Mouse (Mus musculus) cerebellum, adult 8-10 months (tissue): ENCODE results near the gene Cyp46a1.
A peak's percentile ranks its signal among the peaks of the same experiment; 100 is the strongest.

Source experiments
- DNase-seq: peaks from one replicate; pipeline ENCODE4 v3.0.0; 2022

The Cyp46a1 gene

GRCm38 (mm10) chr12:108312432-108312851, 21.7 kb upstream of the Cyp46a1 start:
- DNase-seq = no peak

- no peak for DNase-seq
Measured at GRCm38 (mm10) chr12:108313244-108313772, 20.9 kb upstream of the Cyp46a1 start.

- DNase-seq = no peak
Measured at GRCm38 (mm10) chr12:108315818-108316217, 18.4 kb upstream of the Cyp46a1 start.

GRCm38 (mm10) chr12:108316655-108317054, 17.5 kb upstream of the Cyp46a1 start:
- no peak for DNase-seq

GRCm38 (mm10) chr12:108317201-108317738, 16.9 kb upstream of the Cyp46a1 start:
- no peak for DNase-seq

- DNase-seq = no peak
Measured at GRCm38 (mm10) chr12:108317826-108318430, 16.3 kb upstream of the Cyp46a1 start.

GRCm38 (mm10) chr12:108318499-108318898, 15.7 kb upstream of the Cyp46a1 start:
- no peak for DNase-seq

GRCm38 (mm10) chr12:108320096-108320495, 14.1 kb upstream of the Cyp46a1 start:
- no peak for DNase-seq

GRCm38 (mm10) chr12:108326401-108326800, 7.8 kb upstream of the Cyp46a1 start:
- no peak for DNase-seq

GRCm38 (mm10) chr12:108327889-108328491, 6.2 kb upstream of the Cyp46a1 start:
- DNase-seq = no peak

- DNase-seq = peak; percentile 85
Measured at GRCm38 (mm10) chr12:108333056-108333455, 1.1 kb upstream of the Cyp46a1 start.

GRCm38 (mm10) chr12:108333481-108333882, 699 bp upstream of the Cyp46a1 start:
- DNase-seq = no peak

- no peak for DNase-seq
Measured at GRCm38 (mm10) chr12:108334529-108334928, 348 bp downstream of the Cyp46a1 start.

GRCm38 (mm10) chr12:108338572-108339190, 4.5 kb downstream of the Cyp46a1 start:
- no peak for DNase-seq

- DNase-seq = no peak
Measured at GRCm38 (mm10) chr12:108348151-108348550, 14.0 kb downstream of the Cyp46a1 start.

GRCm38 (mm10) chr12:108349026-108349425, 14.8 kb downstream of the Cyp46a1 start:
- DNase-seq = no peak

- DNase-seq = no peak
Measured at GRCm38 (mm10) chr12:108350931-108351330, 16.8 kb downstream of the Cyp46a1 start.

GRCm38 (mm10) chr12:108352371-108353136, 18.4 kb downstream of the Cyp46a1 start:
- no peak for DNase-seq

GRCm38 (mm10) chr12:108354284-108354683, 20.1 kb downstream of the Cyp46a1 start:
- DNase-seq = peak; percentile 91

- peak; percentile 73 for DNase-seq
Measured at GRCm38 (mm10) chr12:108355271-108355670, 21.1 kb downstream of the Cyp46a1 start.

- no peak for DNase-seq
Measured at GRCm38 (mm10) chr12:108355986-108356385, 21.8 kb downstream of the Cyp46a1 start.

GRCm38 (mm10) chr12:108363796-108364195, 29.6 kb downstream of the Cyp46a1 start:
- peak; percentile 95 for DNase-seq

GRCm38 (mm10) chr12:108365340-108365739, 31.2 kb downstream of the Cyp46a1 start:
- DNase-seq = no peak
